Mouse (Mus musculus) kidney, adult 9 months (tissue): ENCODE results near the gene Shc3.

Experiments used
- DNase-seq: peaks from one replicate; pipeline ENCODE4 v3.0.0; 2022

Shc3 gene

GRCm38 (mm10) chr13:51568911-51569684, at the start of gene Shc3:
Gene Shc3 (minus strand): TSS chr13:51569419.
- DNase-seq = no peak

GRCm38 (mm10) chr13:51618602-51619001, 49.4 kb upstream of the Shc3 start:
- DNase-seq = no peak

DNA sequence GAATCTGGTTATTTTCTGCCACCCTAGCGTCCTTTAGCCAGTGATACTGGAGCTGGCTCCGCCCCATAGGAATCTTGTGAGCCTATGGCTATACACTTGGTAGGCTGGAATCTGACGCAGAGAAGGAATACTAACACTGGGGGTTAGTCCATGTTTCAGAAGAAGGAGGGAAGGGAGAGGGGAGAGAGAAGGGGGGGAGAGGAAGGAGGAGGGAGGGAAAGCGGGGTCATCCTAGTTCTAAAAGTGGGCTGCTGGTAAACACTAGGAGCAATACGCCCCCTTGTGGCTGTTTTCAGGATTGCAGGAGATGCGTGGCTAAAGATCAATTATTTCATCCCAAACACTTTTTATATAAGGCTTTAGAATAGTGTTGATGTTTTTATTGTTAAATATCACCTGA, 48.6 kb upstream of the Shc3 start:
- peak; percentile 42 for DNase-seq

- no peak for DNase-seq
Observed at GRCm38 (mm10) chr13:51617306-51617705, 48.1 kb upstream of the Shc3 start.

DNA sequence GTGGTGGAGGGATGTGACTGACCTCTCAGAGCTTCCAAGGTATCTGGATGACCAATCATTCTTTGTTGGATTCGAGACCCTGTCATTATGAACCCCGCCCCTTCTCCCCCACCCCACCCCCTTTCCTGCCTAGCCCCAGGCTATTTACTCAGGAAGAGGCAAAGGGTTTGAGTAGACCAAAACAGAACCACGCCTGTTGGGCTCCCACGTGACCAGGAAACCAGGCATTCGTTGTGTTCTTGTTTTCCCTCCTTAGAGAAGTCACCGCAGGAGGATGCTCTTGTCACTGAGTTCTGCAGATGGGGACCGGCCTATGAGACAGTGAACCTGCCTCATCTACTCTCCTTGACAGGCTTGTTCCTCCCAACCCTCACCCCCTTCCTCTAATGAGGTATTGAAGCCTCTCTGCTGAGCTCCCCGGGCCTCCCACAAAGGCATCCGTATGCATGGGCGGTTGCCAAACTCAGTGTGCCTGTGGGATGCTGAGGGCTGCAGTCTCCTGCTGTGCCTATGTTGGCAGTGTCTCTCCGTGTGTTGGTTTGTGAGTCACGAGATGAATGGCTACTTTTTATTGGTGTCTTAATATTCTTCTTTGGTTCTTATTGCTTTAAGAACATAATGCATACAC, 47.3 kb upstream of the Shc3 start:
- no peak for DNase-seq

DNA sequence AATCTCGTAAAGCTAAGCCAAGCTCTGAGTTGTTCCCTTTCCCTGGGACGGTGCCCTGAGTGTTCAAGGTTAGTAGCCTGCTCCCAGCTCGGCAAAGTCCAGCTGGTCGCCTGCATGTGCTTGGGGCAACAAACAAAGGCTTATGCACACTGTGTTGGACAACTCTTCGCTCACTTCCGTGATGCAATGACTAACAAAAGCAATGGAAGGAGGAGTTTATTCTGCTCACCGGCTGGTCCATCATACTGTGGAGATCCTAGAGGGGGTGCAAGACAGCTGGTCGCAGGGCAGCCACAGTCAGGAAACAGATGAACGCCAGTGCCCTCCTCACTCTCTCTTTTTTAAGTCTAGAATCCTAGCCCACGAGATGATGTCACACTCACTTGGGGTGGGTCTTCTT, 46.6 kb upstream of the Shc3 start:
- DNase-seq = no peak

DNA sequence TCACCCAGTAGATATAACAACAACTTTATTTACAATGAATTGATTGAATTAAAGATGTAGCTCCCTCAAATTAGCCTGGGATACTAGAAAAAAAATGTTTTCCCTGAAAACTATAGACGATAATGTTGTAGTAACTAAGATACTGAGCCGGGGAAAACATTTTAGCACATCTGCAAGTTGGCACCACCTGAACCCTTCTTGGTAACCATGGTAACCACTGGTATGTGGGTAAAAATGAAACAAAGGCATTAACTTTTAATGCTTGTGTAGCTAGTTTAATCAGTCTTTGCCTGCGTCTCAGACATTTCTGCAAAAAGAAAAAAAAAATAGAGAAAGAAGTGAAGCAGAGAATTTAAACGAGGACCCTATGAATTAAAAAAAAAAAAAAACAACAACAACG, 42.3 kb upstream of the Shc3 start:
- no peak for DNase-seq

GRCm38 (mm10) chr13:51611060-51611459, 41.8 kb upstream of the Shc3 start:
- DNase-seq = no peak

DNA sequence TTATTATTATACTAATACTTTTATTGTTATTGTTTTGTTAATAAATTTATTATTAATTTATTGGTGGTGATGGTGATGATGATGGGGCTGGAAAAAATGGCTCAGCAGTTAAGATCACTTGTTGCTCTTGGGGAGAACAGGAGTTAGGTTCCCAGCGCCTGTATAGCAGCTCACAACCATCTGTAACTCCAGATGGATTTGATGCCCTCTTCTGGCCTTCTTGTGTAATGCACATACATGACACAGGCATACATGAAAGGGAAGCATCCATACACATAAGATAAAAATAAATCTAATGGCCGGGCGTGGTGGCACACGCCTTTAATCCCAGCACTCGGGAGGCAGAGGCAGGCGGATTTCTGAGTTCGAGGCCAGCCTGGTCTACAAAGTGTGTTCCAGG, 40.0 kb upstream of the Shc3 start:
- no peak for DNase-seq

GRCm38 (mm10) chr13:51603894-51604244, 34.6 kb upstream of the Shc3 start:
- DNase-seq = no peak

GRCm38 (mm10) chr13:51603221-51603893, 34.1 kb upstream of the Shc3 start:
- no peak for DNase-seq

- peak; percentile 13 for DNase-seq
Observed at GRCm38 (mm10) chr13:51602764-51603163, 33.5 kb upstream of the Shc3 start.

DNA sequence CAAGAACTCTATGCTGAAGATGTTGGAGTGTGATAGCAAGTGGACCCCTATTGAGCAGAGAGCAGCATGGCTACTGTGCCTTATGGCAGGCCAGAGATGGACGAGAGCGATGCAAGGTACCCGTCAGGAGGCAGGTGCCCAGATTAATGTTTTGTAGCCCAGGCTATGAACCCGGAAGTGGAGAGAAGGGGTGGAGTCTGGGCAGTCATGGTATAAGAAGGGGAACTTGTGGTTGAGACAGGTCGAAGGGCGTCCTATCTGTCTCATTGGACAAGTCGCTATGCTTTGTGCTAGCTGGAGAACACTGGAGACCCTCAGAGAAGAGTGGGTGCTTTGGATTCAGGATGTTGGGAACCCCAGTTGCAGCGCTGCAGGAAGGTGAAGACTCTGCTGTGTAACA, 30.9 kb upstream of the Shc3 start:
- DNase-seq = no peak

DNA sequence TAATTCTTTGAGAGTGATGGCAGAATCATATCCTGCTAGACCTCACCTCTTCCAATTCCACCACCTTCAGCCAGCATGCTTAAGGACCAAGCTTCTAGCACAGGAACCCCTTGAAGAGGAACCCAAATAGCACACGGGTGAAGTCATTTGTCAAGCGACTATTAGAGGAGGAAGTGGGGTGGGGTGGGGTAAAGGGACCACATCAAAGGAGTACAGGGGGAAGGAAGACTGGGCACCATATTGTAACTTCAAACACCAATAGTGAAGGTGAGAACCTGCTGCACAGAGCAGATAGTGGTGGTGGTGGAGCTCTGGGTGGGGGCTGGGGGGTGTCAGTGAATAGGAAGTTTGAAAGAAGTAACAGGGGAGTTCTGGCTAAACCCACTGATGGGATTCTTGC, 28.8 kb upstream of the Shc3 start:
- DNase-seq = no peak

- no peak for DNase-seq
Observed at GRCm38 (mm10) chr13:51595404-51595803, 26.2 kb upstream of the Shc3 start.

GRCm38 (mm10) chr13:51594656-51595311, 25.6 kb upstream of the Shc3 start:
- no peak for DNase-seq

GRCm38 (mm10) chr13:51588005-51588404, 18.8 kb upstream of the Shc3 start:
- no peak for DNase-seq

GRCm38 (mm10) chr13:51582204-51582603, 13.0 kb upstream of the Shc3 start:
- no peak for DNase-seq

DNA sequence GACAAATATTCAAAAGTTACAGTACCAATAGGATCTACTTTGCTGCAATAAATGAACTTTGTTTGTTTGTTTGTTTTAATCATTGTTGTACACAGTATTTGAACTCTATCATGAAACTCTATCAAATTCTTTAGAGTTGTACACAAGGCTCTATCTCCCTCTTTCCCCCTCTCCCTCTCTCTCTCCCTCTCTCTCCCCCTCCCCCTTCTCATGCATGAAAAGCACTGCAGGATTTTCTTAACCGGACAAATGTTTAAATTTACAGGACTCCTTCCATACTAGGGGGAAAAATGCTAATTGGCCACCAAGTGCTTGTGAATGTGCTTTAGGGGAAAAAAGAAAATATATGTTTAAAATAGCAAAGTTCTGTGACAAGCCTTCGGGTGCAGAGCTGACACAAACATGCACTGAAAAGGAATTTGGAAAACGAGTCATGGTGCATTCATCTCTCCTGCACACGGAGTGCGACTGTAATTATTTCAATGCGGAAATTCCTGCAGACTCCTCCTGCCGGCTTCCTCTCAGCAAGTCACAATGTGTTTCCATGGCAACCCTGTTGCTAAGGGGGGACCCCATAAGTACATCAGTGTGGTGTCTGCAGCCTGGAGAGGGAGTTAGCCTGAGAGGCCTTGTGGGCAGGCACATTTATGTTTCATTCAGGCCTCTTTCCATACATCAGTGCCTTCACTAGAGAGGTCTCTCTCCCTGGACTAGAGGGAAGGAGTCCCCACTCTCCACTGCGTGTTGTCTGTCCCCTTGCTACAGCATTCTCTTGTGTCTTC, 11.2 kb upstream of the Shc3 start:
- no peak for DNase-seq

DNA sequence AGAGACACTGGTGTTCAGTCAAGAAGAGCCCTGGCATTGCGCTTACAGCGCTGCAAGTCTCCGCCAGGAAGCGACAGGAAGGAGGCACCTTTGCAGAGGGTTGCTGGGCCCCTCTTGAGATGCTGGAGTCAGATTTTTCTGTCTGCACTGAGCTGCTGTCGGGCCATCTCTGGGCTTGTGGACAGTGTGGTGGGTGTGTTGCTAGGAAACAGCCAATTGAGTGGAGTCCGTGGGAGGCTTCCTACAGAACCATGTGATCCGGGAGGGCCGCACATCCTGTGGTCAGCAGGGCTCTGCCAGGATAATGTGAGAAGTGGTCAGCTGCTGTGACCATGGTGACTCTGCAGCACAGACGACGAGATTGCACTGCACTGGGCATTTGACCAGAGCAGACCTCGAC, 4.6 kb upstream of the Shc3 start:
- no peak for DNase-seq

DNA sequence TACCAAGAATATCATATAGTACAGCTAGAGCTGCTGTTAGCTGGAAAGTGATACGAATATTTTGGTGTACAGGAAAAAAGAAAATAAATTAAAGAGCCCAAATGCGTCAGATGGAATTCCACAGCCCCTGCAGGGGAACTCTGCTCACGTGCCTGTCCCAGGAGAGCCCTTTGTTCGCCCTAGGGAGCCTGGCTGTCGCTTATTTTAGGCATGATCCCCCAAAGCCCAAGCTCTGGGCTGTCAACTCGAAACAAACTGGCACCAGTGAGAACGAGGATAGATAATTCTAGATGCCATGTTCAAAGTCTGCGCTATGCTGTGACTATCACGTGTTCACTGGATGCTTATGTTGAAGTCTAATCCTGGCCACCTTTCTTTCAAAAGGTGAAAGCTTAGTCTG, 892 bp upstream of the Shc3 start:
- no peak for DNase-seq

GRCm38 (mm10) chr13:51569685-51570068, 458 bp upstream of the Shc3 start:
- no peak for DNase-seq

GRCm38 (mm10) chr13:51568501-51568901, 718 bp downstream of the Shc3 start:
- DNase-seq = no peak
